Mouse (Mus musculus) limb, embryonic 15.5 days (tissue): ENCODE measurements at regions not wholly inside any gene's neighbourhood (a gene's known extent, or its start where the extent isn't known, plus 50 kb on each side); places are given as distances from the start of the nearest gene placed in this dataset.

Experiments used
- ATAC-seq: fragments of 200-750 bp; cut with Nextera tagmentation; 2 replicates; pipeline ENCODE4 v1.8.0; 2017; ENCODE audit warnings: low read depth, moderate TSS enrichment; ENCODE audit not compliant: insufficient number of reproducible peaks, low FRiP score, low TSS enrichment
- H3K27ac ChIP-seq: fragments of 300-500 bp; sonication (generic); 2 replicates; pipeline ENCODE4 v1.5.1; 2015; ENCODE audit warnings: moderate library complexity, mild to moderate bottlenecking, inconsistent platforms
- H3K27me3 ChIP-seq: fragments of 300-500 bp; sonication (generic); 2 replicates; pipeline ENCODE4 v1.6.1; 2015; ENCODE audit warnings: inconsistent platforms
- H3K36me3 ChIP-seq: fragments of 300-500 bp; sonication (generic); 2 replicates; pipeline ENCODE4 v1.6.1; 2015; ENCODE audit warnings: inconsistent platforms
- H3K4me1 ChIP-seq: fragments of 300-500 bp; sonication (generic); 2 replicates; pipeline ENCODE4 v1.6.1; 2015; ENCODE audit warnings: inconsistent platforms
- H3K4me2 ChIP-seq: fragments of 300-500 bp; sonication (generic); 2 replicates; pipeline ENCODE4 v1.6.1; 2015; ENCODE audit warnings: mild to moderate bottlenecking, inconsistent platforms
- H3K4me3 ChIP-seq: fragments of 300-500 bp; sonication (generic); 2 replicates; pipeline ENCODE4 v1.5.1; 2015; ENCODE audit warnings: mild to moderate bottlenecking, inconsistent platforms
- H3K9ac ChIP-seq: fragments of 300-500 bp; sonication (generic); 2 replicates; pipeline ENCODE4 v1.6.1; 2015; ENCODE audit warnings: inconsistent platforms
- H3K9me3 ChIP-seq: fragments of 300-500 bp; sonication (generic); 2 replicates; pipeline ENCODE4 v1.6.1; 2016; ENCODE audit warnings: inconsistent platforms
- WGBS: fragments of 180-500 bp; shearing (Covaris S2); methylation state at CpG from one replicate; pipeline ENCODE4 v1.1.7; 2015; 5-methylcytosine and 5-hydroxymethylcytosine counted together

DNA sequence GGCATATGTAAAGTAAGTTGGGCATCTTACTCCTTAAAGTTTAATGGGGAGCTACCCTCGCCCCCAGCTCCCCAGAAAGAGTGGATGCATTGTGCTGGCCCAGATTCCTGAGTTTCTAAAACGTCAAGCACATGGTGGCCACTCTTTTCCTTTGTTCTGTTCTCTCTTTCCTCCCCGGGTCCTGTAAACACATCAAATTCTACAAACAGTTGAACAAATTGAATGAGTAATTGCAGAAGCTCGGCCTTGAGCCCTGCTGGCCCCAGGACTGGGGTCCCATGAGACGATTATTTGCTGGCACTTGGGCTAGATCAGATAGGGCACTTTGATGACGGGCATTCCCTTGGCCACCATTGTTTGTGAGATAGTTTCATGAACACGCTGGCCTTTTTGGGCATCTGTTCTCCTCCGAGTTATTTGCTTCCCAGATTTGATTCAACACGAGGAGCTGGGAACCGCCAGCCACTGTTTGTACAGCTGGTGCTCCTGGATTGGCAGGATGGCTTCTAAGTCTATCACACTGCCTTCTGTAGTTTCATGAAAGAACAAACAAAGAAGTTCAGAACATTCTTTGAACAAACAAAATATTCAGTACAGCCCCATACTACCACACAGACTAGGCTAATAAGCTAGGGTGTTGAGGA, 257.5 kb upstream of the Msx2 start:
- no peaks in the 10 kb centered on the region for H3K27me3 ChIP-seq
- H3K36me3 ChIP-seq, result no peaks in the 10 kb centered on the region
- no peak overlapping the region for H3K4me3 ChIP-seq
- H3K9me3 ChIP-seq, result no peaks in the 10 kb centered on the region
- H3K9ac ChIP-seq, result no peak overlapping the region
- no peaks in the 10 kb centered on the region for H3K4me1 ChIP-seq
- ATAC-seq, result no peak
- H3K4me2 ChIP-seq, result no peak overlapping the region
- 74% methylated on average over 10 of the region's 10 CpGs for WGBS
- no peak overlapping the region for H3K27ac ChIP-seq

- H3K27ac ChIP-seq, result no peak overlapping the region
- H3K4me1 ChIP-seq, result no peaks in the 10 kb centered on the region
- no peaks in the 10 kb centered on the region for H3K27me3 ChIP-seq
- H3K4me3 ChIP-seq, result no peak overlapping the region
- ATAC-seq, result no peak
- no peaks in the 10 kb centered on the region for H3K9me3 ChIP-seq
- no peak overlapping the region for H3K9ac ChIP-seq
- no peaks in the 10 kb centered on the region for H3K36me3 ChIP-seq
- H3K4me2 ChIP-seq, result no peak overlapping the region
- 87% methylated on average over 7 of the region's 7 CpGs for WGBS
Measured at GRCm38 (mm10) chr13:53729848-53730247, 257.0 kb upstream of the Msx2 start.

DNA sequence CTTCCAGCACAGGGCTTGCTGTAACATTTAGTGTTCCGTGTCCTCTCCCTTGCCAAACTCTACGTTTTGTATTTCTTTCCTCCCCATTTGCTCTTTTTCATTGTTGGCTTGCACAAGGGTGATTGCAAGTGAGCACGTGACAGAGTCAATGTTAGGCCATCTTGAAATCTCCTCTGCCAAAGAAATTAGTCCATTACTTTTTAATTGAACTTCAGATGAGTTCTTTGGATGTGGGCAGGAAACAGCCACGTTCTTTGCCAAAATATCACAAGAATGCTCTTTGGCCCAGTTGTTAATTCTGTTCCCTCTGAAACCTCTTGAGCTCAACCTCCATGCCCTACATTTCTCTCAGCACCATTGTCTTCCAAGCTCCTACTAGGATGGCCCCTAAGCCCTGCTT, 253.2 kb upstream of the Msx2 start:
- no peaks in the 10 kb centered on the region for H3K9me3 ChIP-seq
- no peak for ATAC-seq
- H3K27ac ChIP-seq, result no peak overlapping the region
- no peak overlapping the region for H3K4me3 ChIP-seq
- no peak overlapping the region for H3K9ac ChIP-seq
- no peaks in the 10 kb centered on the region for H3K27me3 ChIP-seq
- no peaks in the 10 kb centered on the region for H3K36me3 ChIP-seq
- 69% methylated on average over 4 of the region's 4 CpGs for WGBS
- no peak overlapping the region for H3K4me2 ChIP-seq
- peaks cover 1% of the 10 kb centered on the region; the same call in 1 of the 2 replicates for H3K4me1 ChIP-seq

GRCm38 (mm10) chr13:53722881-53723280, 250.0 kb upstream of the Msx2 start:
- ATAC-seq, result no peak
- Histone ChIP-seq H3K27me3 (no peaks in the 10 kb centered on the region), H3K9me3 (no peaks in the 10 kb centered on the region), H3K27ac (no peak overlapping the region), H3K4me2 (no peak overlapping the region), H3K4me1 (peaks cover 4% of the 10 kb centered on the region; the same call in 1 of the 2 replicates), H3K9ac (no peak overlapping the region), H3K36me3 (no peaks in the 10 kb centered on the region), H3K4me3 (no peak overlapping the region)
- 68% methylated on average over 6 of the region's 6 CpGs for WGBS

- 46% methylated on average over 9 of the region's 9 CpGs for WGBS
- no peak overlapping the region for H3K4me3 ChIP-seq
- H3K4me1 ChIP-seq, result peaks cover 4% of the 10 kb centered on the region; the same call in 1 of the 2 replicates
- no peaks in the 10 kb centered on the region for H3K36me3 ChIP-seq
- H3K27me3 ChIP-seq, result no peaks in the 10 kb centered on the region
- no peak overlapping the region for H3K27ac ChIP-seq
- no peak for ATAC-seq
- H3K9ac ChIP-seq, result no peak overlapping the region
- H3K4me2 ChIP-seq, result no peak overlapping the region
- no peaks in the 10 kb centered on the region for H3K9me3 ChIP-seq
Measured at GRCm38 (mm10) chr13:53721038-53721463, 248.2 kb upstream of the Msx2 start.

GRCm38 (mm10) chr13:53717582-53717981, 244.7 kb upstream of the Msx2 start:
- 61% methylated on average over 4 of the region's 4 CpGs for WGBS
- peaks cover 4% of the 10 kb centered on the region; the same call in 1 of the 2 replicates for H3K4me1 ChIP-seq
- no peak for ATAC-seq
- H3K9me3 ChIP-seq, result no peaks in the 10 kb centered on the region
- H3K27me3 ChIP-seq, result no peaks in the 10 kb centered on the region
- no peak overlapping the region for H3K4me3 ChIP-seq
- no peak overlapping the region for H3K9ac ChIP-seq
- H3K4me2 ChIP-seq, result no peak overlapping the region
- no peak overlapping the region for H3K27ac ChIP-seq
- H3K36me3 ChIP-seq, result no peaks in the 10 kb centered on the region

DNA sequence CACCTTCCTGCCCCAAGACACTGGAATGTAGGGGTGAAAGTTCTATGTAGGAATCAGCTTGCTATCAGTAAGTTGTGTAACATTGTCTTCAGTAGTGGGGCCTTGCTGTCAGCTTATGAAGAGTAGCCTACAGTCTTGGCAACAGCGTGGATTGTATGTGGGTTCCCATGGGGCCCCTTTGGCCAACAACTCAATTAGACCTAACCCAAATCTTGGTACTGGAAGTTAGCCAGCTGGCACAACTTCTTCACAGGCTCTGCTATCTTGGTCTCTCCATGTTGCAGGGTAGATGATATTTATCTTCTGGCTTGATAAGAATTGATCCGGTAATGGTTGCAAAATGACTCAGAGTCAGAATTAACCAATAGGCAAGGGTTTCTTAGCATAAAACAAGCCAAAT, 244.2 kb upstream of the Msx2 start:
- Histone ChIP-seq H3K4me1 (peaks cover 4% of the 10 kb centered on the region; the same call in 1 of the 2 replicates), H3K9me3 (no peaks in the 10 kb centered on the region), H3K4me2 (no peak overlapping the region), H3K4me3 (no peak overlapping the region), H3K27ac (no peak overlapping the region), H3K9ac (no peak overlapping the region), H3K36me3 (no peaks in the 10 kb centered on the region), H3K27me3 (no peaks in the 10 kb centered on the region)
- WGBS, result 71% methylated on average over 2 of the region's 2 CpGs
- ATAC-seq, result no peak

DNA sequence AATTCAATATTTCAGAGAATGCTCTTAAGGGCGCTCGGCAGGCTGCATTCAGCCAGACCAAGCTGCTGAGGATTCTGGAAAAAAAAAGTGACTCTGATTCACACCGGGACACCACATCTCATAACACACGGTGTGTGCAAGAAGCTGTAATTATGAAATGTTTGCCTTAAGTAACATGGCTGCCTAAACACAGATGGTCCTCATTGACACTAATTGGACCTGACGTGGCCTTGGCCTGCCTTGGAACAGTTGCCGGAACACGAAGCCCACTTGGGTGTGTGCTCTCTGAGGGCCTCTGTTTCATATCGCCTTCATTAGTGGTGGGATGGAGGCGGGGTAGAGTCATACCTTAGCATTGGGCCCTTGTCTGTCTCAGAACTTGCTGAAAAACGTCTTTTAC, 236.2 kb upstream of the Msx2 start:
- WGBS, result 33% methylated on average over 10 of the region's 10 CpGs
- H3K4me3 ChIP-seq, result no peak overlapping the region
- peaks cover 3% of the 10 kb centered on the region; the same call in 1 of the 2 replicates for H3K4me1 ChIP-seq
- no peaks in the 10 kb centered on the region for H3K36me3 ChIP-seq
- no peaks in the 10 kb centered on the region for H3K9me3 ChIP-seq
- H3K27ac ChIP-seq, result 0 out of 2 replicates have a peak overlapping the region, but pooled peaks have one; percentile 11
- no peak overlapping the region for H3K4me2 ChIP-seq
- H3K27me3 ChIP-seq, result no peaks in the 10 kb centered on the region
- ATAC-seq, result no peak
- H3K9ac ChIP-seq, result no peak overlapping the region

GRCm38 (mm10) chr13:53707548-53707947, 234.7 kb upstream of the Msx2 start:
- Histone ChIP-seq H3K4me3 (no peak overlapping the region), H3K27ac (no peak overlapping the region), H3K4me2 (no peak overlapping the region), H3K9me3 (no peaks in the 10 kb centered on the region), H3K4me1 (peaks cover 3% of the 10 kb centered on the region; the same call in 1 of the 2 replicates), H3K36me3 (no peaks in the 10 kb centered on the region), H3K27me3 (no peaks in the 10 kb centered on the region), H3K9ac (no peak overlapping the region)
- WGBS, result 74% methylated on average over 17 of the region's 17 CpGs
- no peak for ATAC-seq

- H3K27ac ChIP-seq, result no peak overlapping the region
- H3K27me3 ChIP-seq, result no peaks in the 10 kb centered on the region
- H3K36me3 ChIP-seq, result no peaks in the 10 kb centered on the region
- no peak for ATAC-seq
- H3K4me2 ChIP-seq, result no peak overlapping the region
- H3K4me3 ChIP-seq, result no peak overlapping the region
- H3K4me1 ChIP-seq, result peaks cover under 1% of the 10 kb centered on the region; the same call in 1 of the 2 replicates
- WGBS, result 87% methylated on average over 11 of the region's 11 CpGs
- no peak overlapping the region for H3K9ac ChIP-seq
- H3K9me3 ChIP-seq, result no peaks in the 10 kb centered on the region
Measured at GRCm38 (mm10) chr13:53704104-53704503, 231.2 kb upstream of the Msx2 start.

GRCm38 (mm10) chr13:53700236-53700635, 227.4 kb upstream of the Msx2 start:
- H3K4me3 ChIP-seq, result no peak overlapping the region
- H3K4me1 ChIP-seq, result no peaks in the 10 kb centered on the region; the same call in 1 of the 2 replicates
- no peaks in the 10 kb centered on the region for H3K27me3 ChIP-seq
- H3K9ac ChIP-seq, result no peak overlapping the region
- 71% methylated on average over 3 of the region's 3 CpGs for WGBS
- no peaks in the 10 kb centered on the region for H3K9me3 ChIP-seq
- no peak for ATAC-seq
- no peaks in the 10 kb centered on the region for H3K36me3 ChIP-seq
- no peak overlapping the region for H3K27ac ChIP-seq
- no peak overlapping the region for H3K4me2 ChIP-seq

- Histone ChIP-seq H3K36me3 (no peaks in the 10 kb centered on the region), H3K4me2 (no peak overlapping the region), H3K9me3 (no peaks in the 10 kb centered on the region), H3K4me3 (no peak overlapping the region), H3K27ac (no peak overlapping the region), H3K9ac (no peak overlapping the region), H3K4me1 (no peaks in the 10 kb centered on the region; the same call in 1 of the 2 replicates), H3K27me3 (no peaks in the 10 kb centered on the region)
- 29% methylated on average over 6 of the region's 6 CpGs for WGBS
- ATAC-seq, result no peak
Measured at GRCm38 (mm10) chr13:53697954-53698353, 225.1 kb upstream of the Msx2 start.
